Mouse (Mus musculus) olfactory bulb, adult 2 months (tissue): ENCODE data around the gene Cmtm2b.

Experiments used
- CTCF ChIP-seq: fragments of 200-500 bp; IDR thresholded peaks from 2 replicates; pipeline ENCODE4 v1.5.1; 2012; ENCODE audit warnings: low read depth, mild to moderate bottlenecking, low read length, moderate library complexity; ENCODE audit not compliant: insufficient read depth
- POLR2A ChIP-seq: fragments of 200-500 bp; IDR thresholded peaks from 2 replicates; pipeline ENCODE4 v1.6.1; 2012; ENCODE audit warnings: mild to moderate bottlenecking, low read depth, low read length, moderate library complexity; ENCODE audit not compliant: insufficient read depth

DNA sequence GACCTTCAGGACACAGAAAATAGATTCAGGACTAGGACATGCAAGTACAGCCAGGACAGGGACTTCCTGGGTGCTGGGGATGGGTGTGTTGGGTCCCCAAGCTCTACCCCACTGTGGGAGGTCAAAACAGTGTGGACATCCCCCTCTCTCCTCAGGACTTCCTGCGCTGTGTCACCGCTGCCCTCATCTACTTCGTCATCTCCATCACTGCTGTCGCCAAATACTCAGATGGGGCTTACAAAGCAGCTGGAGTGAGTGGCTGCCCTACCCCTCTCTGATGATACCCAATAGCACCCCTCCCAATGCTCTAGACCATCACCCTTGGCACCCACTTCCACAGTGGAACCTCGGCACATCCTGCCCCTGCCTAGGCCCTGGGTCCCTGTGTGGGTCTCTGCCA lies 22.6 kb downstream of the Cmtm2b start:
- no peak for TF ChIP-seq CTCF
- TF ChIP-seq POLR2A: no peak
